Mouse (Mus musculus): ENCODE data around the gene Mtmr12.
"Not testable (repeated sequence)": the region's sequence is repeated elsewhere in the genome, so short reads cannot be mapped to it uniquely, and the experiment has no call there.

Gene Mtmr12

DNA sequence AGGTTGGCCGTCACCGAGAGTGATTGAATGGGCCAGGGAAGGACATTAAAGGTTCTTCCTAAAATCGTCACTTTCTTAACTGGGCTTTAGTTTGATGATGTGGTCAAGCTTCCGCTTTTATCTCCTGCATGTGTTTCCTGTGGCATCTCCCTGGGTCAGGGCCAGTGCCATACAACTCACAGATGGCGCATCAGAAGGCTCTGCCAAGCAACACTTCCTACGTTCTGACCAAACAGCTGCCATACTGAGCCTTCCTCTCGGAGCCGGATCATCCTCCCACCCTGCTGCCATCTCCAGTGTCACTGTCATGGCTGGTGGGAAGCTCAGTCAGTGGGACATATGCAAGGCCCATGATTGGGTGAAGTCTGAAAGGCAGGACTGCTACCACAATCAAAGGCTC lies 6.7 kb downstream of the Mtmr12 start:
- peak; percentile 96 for DNase-seq (ENCODE audit: low read depth, low spot score)

DNA sequence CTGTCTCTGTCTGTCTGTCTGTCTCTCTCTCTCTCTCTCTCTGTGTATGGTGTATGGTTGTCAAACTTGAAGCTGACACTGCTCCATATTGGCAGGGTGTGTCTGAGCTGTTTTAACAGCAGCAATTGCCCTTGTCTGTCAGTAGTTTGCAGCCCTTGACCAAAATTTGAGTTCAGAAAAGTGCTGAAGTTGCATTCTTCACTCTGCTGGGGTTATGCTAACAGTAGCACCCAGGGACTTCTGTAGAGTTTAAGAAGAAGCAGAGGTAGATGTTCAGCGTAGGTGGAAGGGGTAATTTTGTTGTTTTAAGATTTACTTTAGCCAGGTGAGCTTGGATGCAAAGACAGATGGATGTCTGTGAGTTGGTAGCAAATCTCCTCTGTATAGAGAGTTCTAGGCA lies 7.4 kb downstream of the Mtmr12 start:
- DNase-seq (ENCODE audit: low read depth, low spot score): no peak

DNA sequence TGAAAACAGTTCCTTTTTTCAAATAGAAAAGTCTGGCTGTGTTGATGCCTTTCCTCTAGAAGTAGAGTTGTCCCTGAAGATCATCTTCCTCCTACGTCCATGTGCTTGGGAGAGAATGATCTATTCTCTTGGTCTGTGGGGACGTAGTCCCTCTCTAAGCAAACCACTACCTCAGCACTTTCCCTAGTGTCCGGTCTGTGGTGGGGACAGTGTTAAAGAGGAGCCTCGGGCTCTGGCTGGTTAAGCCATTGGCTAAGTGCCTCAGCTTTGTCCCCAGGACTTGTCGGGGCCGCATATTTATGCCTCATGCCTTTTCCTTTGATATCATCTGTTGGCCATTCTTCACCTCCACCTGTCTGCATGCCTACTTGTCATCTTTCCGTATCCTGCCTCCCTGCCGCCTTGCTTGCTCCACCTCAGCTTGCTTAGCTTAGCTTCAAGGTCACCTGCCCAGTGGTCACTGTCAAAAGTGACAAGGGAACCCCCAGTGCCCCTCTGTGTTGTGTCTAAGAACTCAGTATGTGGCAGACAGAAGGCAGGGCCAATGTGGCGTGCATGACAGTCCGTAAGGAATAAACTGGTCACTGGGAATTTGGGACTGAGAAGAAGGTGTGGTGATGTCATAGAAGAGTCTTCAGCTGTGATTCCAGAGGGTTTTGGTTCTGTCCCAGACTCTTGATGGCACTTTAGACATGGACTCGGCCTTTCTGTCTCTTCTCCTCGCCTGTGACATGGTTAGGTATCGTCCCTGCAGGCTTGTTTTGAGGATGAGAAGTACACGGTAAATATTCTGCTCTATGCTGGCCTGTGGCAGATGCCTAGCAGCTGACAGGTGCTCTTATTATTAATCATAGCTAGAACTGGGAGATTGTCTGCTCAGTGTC lies 9.9 kb downstream of the Mtmr12 start:
- no peak for DNase-seq (ENCODE audit: low read depth, low spot score)

GRCm38 (mm10) chr15:12215415-12215718 lies 10.5 kb downstream of the Mtmr12 start:
- DNase-seq (ENCODE audit: low read depth, low spot score): peak; percentile 98

DNA sequence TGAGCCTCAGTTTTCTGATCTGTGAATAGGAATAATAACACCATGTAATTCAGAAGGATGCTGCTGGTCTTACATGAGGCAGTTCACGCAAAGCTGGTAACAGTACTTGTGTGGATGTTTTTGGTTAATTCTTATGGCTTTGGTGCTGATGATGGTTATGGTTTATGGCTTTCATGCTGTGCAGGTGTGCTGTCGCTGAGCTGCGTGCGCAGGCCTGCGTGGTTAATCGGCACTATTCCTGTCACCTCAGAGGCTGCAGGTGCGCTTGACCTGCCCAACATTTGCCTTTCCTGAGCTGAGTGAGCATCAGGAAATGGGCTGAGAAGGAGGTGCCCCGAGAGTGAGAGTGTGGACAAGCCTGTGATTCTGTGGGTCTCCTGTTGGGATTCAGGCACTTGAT lies 11.3 kb downstream of the Mtmr12 start:
- DNase-seq (ENCODE audit: low read depth, low spot score): no peak

DNA sequence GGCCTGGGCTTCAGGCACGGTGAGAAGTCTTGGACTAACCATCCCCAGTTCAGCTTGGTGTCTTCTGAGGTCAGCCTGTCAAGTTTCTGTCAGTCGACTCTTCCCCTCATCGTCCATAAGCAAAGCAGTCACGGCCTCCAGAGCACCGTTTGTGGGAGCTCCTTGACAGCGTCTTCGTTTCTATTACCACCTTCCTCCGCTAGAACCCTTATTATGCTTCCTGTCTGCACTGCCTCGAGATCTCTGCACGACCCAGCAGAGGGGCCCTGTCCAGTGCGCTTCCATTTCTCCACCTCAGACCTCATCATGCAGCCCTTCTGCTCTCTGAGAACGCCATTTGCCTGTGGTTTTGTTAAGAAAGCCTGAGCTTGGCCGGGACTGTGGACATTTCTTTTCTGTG lies 12.0 kb downstream of the Mtmr12 start:
- no peak for DNase-seq (ENCODE audit: low read depth, low spot score)

DNA sequence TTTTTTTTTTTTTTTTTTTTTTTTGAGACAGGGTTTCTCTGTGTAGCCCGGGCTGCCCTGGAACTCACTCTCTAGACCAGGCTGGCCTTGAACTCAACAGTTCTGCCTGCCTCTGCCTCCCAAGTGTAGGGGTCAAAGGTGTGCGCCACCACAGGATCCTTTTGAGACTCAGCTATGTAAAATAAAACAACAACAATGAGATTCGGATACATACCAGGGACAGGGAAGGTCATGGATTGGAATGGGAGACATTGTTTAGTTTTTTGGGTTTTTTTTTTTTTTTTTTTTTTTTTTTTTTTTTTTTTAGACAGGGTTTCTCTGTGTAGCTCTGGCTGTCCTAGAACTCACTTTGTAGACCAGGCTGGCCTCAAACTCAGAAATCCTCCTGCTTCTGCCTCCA lies 12.5 kb downstream of the Mtmr12 start:
- not testable (repeated sequence) for DNase-seq (ENCODE audit: low read depth, low spot score)

- DNase-seq (ENCODE audit: low read depth, low spot score): no peak
Measured at GRCm38 (mm10) chr15:12217849-12218248, 13.0 kb downstream of the Mtmr12 start.

DNA sequence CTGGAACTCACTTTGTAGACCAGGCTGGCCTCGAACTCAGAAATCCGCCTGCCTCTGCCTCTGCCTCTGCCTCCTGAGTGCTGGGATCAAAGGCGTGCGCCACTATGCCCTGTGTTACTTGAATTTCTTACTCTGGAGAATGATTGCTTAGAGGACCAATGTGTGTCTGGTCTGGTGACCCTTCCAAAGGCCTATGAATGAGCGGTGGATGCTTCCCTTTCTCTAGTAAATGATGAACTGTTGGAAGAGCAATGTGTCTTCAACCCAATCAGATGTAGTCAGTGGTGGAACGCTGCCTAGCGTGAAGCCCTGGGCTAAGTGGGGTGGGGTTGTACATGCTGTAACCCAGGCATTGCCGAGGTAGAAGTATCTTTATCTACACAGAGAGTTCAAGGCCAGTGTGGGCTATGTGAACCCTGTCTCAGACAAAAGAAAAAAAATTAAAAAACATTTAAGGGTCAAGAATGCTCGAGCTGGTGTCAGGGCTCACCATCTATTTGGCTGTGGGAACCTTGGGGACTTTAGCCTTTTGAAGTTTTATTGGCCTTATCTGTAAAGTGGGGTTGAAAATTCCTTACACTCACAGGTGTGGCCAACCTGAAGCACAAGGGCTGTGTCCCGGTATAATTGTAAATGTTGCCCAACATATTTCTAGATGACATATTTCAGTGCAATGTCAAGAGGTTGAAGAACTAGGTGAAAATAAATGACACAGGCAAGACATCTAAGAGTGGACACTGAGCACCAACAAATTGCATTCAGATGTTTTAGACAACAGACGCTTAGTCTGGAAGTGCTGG lies 14.0 kb downstream of the Mtmr12 start:
- DNase-seq (ENCODE audit: low read depth, low spot score): no peak

DNA sequence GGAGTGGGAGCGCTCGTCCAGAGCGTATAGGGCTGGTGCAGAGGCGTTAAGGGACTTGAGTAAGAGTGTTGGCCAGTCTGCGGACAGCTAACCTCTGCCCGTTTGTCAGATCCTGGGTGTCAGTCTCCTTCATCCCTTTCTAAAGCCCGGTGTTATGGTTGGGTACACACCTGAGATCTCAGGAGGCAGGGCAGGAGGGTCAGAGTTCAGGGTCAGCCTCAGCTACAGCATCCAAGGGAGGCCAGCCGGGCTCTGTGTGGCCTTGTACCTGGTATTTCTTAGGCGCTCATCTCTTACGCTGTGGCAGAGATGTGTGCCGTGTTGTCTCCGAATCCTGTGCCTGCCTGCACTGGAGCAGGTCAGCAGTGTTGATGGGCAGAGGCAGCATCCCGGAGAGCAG lies 16.3 kb downstream of the Mtmr12 start:
- DNase-seq (ENCODE audit: low read depth, low spot score): no peak

- DNase-seq (ENCODE audit: low read depth, low spot score): no peak
Measured at GRCm38 (mm10) chr15:12222564-12223302, 17.9 kb downstream of the Mtmr12 start.

GRCm38 (mm10) chr15:12223393-12223792 lies 18.6 kb downstream of the Mtmr12 start:
- DNase-seq (ENCODE audit: low read depth, low spot score): no peak

- DNase-seq (ENCODE audit: low read depth, low spot score): no peak
Measured at GRCm38 (mm10) chr15:12224239-12224638, 19.4 kb downstream of the Mtmr12 start.

DNA sequence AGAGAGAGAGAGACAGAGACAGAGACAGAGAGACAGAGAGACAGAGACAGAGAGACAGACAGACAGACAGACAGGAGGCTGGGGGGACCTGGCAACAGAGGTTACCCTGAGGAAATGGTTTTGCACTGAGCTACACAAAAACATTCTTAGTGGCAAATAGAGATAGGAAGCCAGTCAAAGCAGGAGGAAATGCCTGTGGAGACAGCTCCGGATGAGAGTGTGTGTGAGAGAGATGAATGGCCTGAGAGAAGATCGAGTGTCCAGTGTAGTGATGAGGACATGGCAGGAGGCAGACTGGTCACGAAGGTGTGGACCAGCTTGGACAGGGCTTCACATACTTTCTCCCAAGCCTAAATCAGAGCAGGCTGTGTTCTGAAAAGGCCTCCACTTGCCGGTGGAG lies 20.2 kb downstream of the Mtmr12 start:
- no peak for DNase-seq (ENCODE audit: low read depth, low spot score)

DNA sequence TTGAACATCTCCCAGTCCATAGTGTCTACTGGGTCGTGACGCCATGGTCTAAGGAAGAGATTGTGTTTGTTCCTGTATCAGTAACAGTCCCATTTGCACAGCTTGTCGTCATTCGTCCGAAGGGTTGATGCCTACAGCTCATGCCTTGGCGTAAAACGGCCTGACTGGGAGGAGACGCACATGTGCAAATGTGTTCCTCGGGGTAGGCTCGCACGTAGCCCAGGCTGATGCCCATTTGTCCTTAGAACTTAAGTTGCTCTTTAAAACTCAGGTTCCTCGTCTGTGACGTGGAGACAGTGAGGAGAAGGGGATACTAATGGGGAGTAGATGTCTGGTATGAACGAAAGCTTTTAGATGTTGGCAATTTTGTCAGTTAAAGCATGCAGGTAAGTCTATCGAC lies 22.1 kb downstream of the Mtmr12 start:
- no peak for DNase-seq (ENCODE audit: low read depth, low spot score)

- no peak for DNase-seq (ENCODE audit: low read depth, low spot score)
Measured at GRCm38 (mm10) chr15:12227355-12227754, 22.5 kb downstream of the Mtmr12 start.

DNA sequence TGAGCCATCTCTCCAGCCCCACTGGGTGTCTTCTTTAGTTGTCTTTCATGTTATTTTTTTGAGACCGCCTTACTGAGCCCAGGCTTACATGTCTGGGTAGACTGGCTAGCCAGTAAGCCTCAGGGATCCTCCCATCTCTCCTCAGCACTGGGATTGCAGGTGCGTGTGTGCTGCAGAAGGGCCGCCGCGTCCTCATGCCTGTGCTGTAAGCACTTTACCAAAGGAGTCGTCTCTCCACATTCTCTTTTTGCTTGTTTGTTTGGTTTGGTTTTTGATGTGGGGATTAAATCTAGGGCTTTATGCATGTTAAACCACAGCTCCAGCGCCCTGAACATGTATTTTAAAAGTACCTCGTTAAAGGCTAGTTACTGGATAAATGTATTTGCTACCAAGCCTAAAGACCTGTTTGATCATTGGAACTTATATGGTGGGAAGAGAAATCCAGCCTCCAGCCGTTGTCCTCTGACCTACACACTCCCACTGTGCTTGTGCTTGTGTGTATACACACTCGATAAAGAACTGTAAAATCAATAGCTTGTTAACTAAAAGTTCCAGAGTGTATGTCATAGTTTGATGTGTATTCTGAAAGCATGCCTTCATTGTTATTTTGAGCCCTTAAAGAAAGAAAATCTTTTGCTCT lies 24.9 kb downstream of the Mtmr12 start:
- DNase-seq (ENCODE audit: low read depth, low spot score): no peak

GRCm38 (mm10) chr15:12230243-12230935 lies 25.6 kb downstream of the Mtmr12 start:
- no peak for DNase-seq (ENCODE audit: low read depth, low spot score)

DNA sequence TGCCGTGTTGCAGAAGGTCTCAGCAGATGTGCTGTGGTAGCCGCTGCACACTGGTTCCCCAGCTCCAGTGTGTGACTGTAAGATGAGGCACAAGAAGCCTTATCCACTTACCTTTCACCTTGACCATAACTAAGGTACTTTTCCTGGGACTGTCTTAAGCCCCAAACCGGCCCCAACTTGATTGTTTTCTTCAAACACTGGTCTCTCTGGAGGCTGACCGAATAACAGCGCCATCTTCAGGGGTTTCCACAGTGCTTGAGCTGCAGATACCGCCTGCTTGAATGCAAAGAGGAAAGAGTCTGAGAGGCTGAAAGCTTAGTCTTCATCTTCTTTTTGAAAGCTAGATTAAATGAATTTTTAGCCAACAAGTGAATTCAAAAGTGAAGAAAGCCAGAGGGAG lies 26.6 kb downstream of the Mtmr12 start:
- no peak for DNase-seq (ENCODE audit: low read depth, low spot score)

GRCm38 (mm10) chr15:12232429-12232828 lies 27.6 kb downstream of the Mtmr12 start:
- DNase-seq (ENCODE audit: low read depth, low spot score): no peak

DNA sequence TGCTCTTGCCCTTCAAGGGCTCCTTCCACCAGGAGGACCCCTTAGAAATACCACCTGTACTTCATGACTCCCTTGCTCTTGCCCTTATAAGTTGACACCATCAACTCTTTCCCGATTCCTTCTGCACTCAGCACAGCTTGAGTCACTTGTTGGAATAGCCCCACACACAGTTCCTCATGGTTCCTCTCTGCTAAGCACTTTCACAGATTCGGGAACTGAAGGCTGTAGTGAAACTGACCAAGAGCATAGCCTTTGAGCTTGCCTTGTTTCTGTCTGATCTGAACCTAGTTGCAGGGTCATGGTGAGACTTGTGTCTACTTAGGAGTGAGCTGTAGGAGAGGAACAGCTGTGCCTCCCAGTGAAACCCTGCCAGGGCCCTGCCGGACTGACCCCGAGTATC lies 28.2 kb downstream of the Mtmr12 start:
- no peak for DNase-seq (ENCODE audit: low read depth, low spot score)
